Mouse (Mus musculus) embryonic facial prominence, embryonic 11.5 days (tissue): ENCODE data around the gene Erc2. TPM values are rescaled to one million over a fixed set of nuclear protein-coding genes. Genes with fewer than 3 reads are reported as not detected.

Experiments
- ATAC-seq: fragments of 200-750 bp; cut with Nextera tagmentation; replicated peaks from 2 replicates; pipeline ENCODE4 v1.8.0; 2017; ENCODE audit warnings: low read depth; ENCODE audit not compliant: insufficient number of reproducible peaks, low FRiP score, low TSS enrichment
- DNase-seq: peaks from one replicate; pipeline ENCODE4 v3.0.0-alpha.2; 2015; ENCODE audit warnings: low spot score
- H3K27ac ChIP-seq: fragments of 300-500 bp; sonication (generic); replicated peaks from 2 replicates; pipeline ENCODE4 v1.5.1; 2014; ENCODE audit warnings: mild to moderate bottlenecking, low read depth, low read length, control low read depth
- H3K27me3 ChIP-seq: fragments of 300-500 bp; sonication (generic); 2 replicates; pipeline ENCODE4 v1.6.1; 2014; ENCODE audit warnings: mild to moderate bottlenecking, low read length, moderate library complexity, mixed read lengths; ENCODE audit not compliant: control insufficient read depth, insufficient read depth
- H3K36me3 ChIP-seq: fragments of 300-500 bp; sonication (generic); replicated peaks from 2 replicates; pipeline ENCODE4 v1.6.1; 2014; ENCODE audit warnings: low read depth, mild to moderate bottlenecking, low read length, moderate library complexity, mixed read lengths; ENCODE audit not compliant: control insufficient read depth, insufficient read depth
- H3K4me1 ChIP-seq: fragments of 300-500 bp; sonication (generic); 2 replicates; pipeline ENCODE4 v1.6.1; 2014; ENCODE audit warnings: low read length, mixed read lengths; ENCODE audit not compliant: control insufficient read depth, insufficient read depth
- H3K4me2 ChIP-seq: fragments of 300-500 bp; sonication (generic); 2 replicates; pipeline ENCODE4 v1.6.1; 2014; ENCODE audit warnings: low read depth, mild to moderate bottlenecking, control low read depth, low read length, moderate library complexity
- H3K4me3 ChIP-seq: fragments of 300-500 bp; sonication (generic); 2 replicates; pipeline ENCODE4 v1.5.1; 2014; ENCODE audit warnings: low read depth, low read length, control low read depth
- H3K9ac ChIP-seq: fragments of 300-500 bp; sonication (generic); replicated peaks from 2 replicates; pipeline ENCODE4 v1.6.1; 2014; ENCODE audit warnings: mild to moderate bottlenecking, control low read depth, low read length
- H3K9me3 ChIP-seq: fragments of 300-500 bp; sonication (generic); replicated peaks from 2 replicates; pipeline ENCODE4 v1.6.1; 2016; ENCODE audit warnings: mild to moderate bottlenecking, low read length, inconsistent platforms, mixed read lengths; ENCODE audit not compliant: control insufficient read depth
- WGBS: fragments of 180-500 bp; shearing (Covaris S2); extraction: QIAGEN DNeasy Blood & Tissue Kit; methylation state at CpG from one replicate; pipeline ENCODE4 v1.1.7; 2014; 5-methylcytosine and 5-hydroxymethylcytosine counted together
- polyA plus RNA-seq: library from polyadenylated mRNA; unstranded; fragments of >200 nt; fragmentation: Nextera tagmentation; extraction: Ambion mirVana; gene quantifications from 2 replicates; pipeline ENCODE4 v1.2.1, GENCODE M21; 2014

Erc2 gene
- polyA plus RNA-seq, 1 experiment from 2014 or later = 5.2 TPM

DNA sequence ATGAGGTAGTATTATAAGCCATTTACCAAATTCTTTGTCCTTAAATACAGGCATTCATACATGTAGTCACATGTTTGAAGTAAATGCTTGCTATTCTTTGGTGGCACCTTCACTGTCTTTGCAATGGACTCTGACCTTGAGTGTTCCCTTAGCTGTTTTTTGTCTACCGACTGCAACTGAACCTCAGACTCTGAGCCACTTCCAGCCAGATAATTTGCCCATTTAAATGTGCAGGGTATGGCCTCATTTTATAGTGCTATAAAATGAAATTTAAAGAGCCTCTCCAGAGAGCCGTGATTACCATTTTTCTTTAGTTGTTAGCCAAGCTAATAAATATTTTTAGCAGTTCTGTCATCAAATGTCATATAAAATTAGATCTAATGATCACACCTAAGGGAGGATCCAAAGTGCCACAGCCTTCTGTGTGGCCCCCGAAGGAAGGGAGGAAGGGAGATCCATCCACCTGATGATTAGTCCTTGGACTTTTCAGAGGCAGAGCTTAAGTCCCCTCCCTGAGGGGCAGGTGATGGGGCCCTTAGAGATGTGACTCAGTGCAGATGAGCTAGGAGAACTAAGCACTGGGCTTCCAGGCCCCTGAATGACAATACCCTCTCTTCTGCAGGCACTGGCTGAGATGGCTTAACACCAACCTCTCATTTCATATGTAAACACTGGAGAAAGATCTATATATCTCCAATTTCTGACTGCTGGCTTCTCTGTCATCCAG is 439.6 kb downstream of the Erc2 start:
- H3K4me1 ChIP-seq = no peaks in the 10 kb centered on the region; the same call in 1 of the 2 replicates
- DNase-seq = no peak
- no peaks in the 10 kb centered on the region for H3K27me3 ChIP-seq
- 79% methylated on average over 3 of the region's 3 CpGs for WGBS
- no peak for ATAC-seq
- no peak overlapping the region for H3K9ac ChIP-seq
- H3K27ac ChIP-seq = no peak overlapping the region
- no peaks in the 10 kb centered on the region for H3K36me3 ChIP-seq
- H3K4me2 ChIP-seq = no peak overlapping the region
- H3K4me3 ChIP-seq = no peak overlapping the region
- H3K9me3 ChIP-seq = no peaks in the 10 kb centered on the region

DNA sequence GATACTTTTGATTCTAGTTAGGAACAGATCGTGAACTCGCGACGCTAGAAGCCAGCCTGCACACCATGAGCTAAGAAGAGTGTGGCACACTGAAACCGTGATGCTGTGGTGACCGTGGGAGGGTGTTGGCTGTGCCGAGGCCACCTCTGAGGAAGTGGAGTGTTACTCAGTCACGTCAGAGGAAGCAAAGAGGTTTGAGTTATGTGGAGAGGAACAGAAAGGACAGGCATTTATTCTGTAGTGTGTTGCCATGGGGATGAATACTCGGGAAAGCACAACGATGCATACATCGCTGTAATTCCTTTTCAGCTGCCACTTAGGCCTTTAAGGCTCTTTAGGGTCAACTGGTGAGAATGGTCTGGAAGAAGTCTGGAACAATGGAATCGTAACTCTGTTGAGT is 445.8 kb downstream of the Erc2 start:
- H3K4me1 ChIP-seq = no peaks in the 10 kb centered on the region
- no peak overlapping the region for H3K4me2 ChIP-seq
- 81% methylated on average over 12 of the region's 12 CpGs for WGBS
- DNase-seq (peak; percentile 29), ATAC-seq (no peak)
- no peaks in the 10 kb centered on the region for H3K27me3 ChIP-seq
- no peaks in the 10 kb centered on the region for H3K36me3 ChIP-seq
- no peak overlapping the region for H3K4me3 ChIP-seq
- H3K9ac ChIP-seq = no peak overlapping the region
- no peaks in the 10 kb centered on the region for H3K9me3 ChIP-seq
- H3K27ac ChIP-seq = no peak overlapping the region

DNA sequence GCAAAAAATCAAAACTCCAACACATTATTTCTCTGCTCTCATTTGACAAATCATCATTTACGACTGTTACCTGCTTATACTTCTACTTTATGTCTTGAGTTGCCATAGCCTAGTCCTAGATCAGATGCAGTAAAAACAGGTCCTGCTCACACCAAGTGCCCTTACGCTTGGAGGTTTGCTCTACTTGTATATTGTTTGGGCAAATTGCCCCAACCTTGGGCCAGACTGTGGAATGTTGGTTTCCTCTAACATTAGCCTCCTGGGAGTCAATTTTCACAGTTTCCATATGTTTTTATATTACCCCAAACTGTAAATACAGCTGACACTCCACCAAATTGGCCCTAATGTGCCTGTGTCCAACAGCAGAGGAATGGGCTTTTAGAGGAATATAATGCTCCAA is 447.6 kb downstream of the Erc2 start:
- Histone ChIP-seq H3K9me3 (no peaks in the 10 kb centered on the region), H3K4me3 (no peak overlapping the region), H3K27ac (no peak overlapping the region), H3K4me2 (no peak overlapping the region), H3K4me1 (no peaks in the 10 kb centered on the region), H3K27me3 (no peaks in the 10 kb centered on the region), H3K36me3 (no peaks in the 10 kb centered on the region), H3K9ac (no peak overlapping the region)
- no peak for DNase-seq
- no peak for ATAC-seq
- 81% methylated on average over 2 of the region's 2 CpGs for WGBS

- no peak overlapping the region for H3K4me3 ChIP-seq
- no peaks in the 10 kb centered on the region for H3K4me1 ChIP-seq
- ATAC-seq (no peak), DNase-seq (no peak)
- no peak overlapping the region for H3K4me2 ChIP-seq
- 71% methylated on average over 3 of the region's 3 CpGs for WGBS
- H3K36me3 ChIP-seq = no peaks in the 10 kb centered on the region
- no peak overlapping the region for H3K9ac ChIP-seq
- no peaks in the 10 kb centered on the region for H3K27me3 ChIP-seq
- no peak overlapping the region for H3K27ac ChIP-seq
- no peaks in the 10 kb centered on the region for H3K9me3 ChIP-seq
Observed at GRCm38 (mm10) chr14:28072561-28072960, 450.3 kb downstream of the Erc2 start.

GRCm38 (mm10) chr14:28089636-28090443 is 467.6 kb downstream of the Erc2 start:
- Histone ChIP-seq H3K9ac (no peak overlapping the region), H3K27ac (no peak overlapping the region), H3K36me3 (no peaks in the 10 kb centered on the region), H3K4me2 (no peak overlapping the region), H3K4me3 (no peak overlapping the region), H3K4me1 (no peaks in the 10 kb centered on the region), H3K9me3 (no peaks in the 10 kb centered on the region), H3K27me3 (no peaks in the 10 kb centered on the region)
- 57% methylated on average over 8 of the region's 8 CpGs for WGBS
- ATAC-seq (no peak), DNase-seq (peak; percentile 75)

GRCm38 (mm10) chr14:28091367-28091766 is 469.1 kb downstream of the Erc2 start:
- no peak overlapping the region for H3K9ac ChIP-seq
- H3K27me3 ChIP-seq = no peaks in the 10 kb centered on the region
- ATAC-seq (no peak), DNase-seq (no peak)
- no peaks in the 10 kb centered on the region for H3K9me3 ChIP-seq
- no peak overlapping the region for H3K4me2 ChIP-seq
- H3K36me3 ChIP-seq = no peaks in the 10 kb centered on the region
- H3K4me3 ChIP-seq = no peak overlapping the region
- H3K4me1 ChIP-seq = no peaks in the 10 kb centered on the region
- no peak overlapping the region for H3K27ac ChIP-seq
- WGBS = 92% methylated on average over 1 of the region's 1 CpGs

DNA sequence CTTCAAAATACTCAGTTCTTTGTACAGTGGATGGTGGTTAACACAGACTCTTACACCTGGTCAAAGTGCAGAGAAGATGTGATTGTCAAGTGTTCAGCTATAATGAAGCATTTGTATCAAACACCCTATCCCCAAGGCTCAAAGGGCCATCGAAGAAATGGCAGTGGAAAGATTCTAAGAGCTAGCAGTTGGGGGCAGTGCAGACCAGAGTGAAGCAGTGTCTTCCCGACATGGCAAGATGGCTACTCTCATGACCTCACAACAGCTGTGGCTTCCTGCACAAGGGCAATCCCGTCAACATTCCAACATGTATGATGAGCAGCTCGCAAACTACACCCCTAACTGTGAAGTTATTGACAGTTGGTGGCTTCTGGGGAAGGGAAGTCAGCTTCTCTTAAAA is 471.0 kb downstream of the Erc2 start:
- Histone ChIP-seq H3K4me1 (no peaks in the 10 kb centered on the region), H3K9ac (no peak overlapping the region), H3K9me3 (no peaks in the 10 kb centered on the region), H3K4me3 (no peak overlapping the region), H3K4me2 (no peak overlapping the region), H3K27me3 (no peaks in the 10 kb centered on the region), H3K27ac (no peak overlapping the region), H3K36me3 (no peaks in the 10 kb centered on the region)
- no peak for ATAC-seq
- DNase-seq = peak; percentile 26
- 57% methylated on average over 4 of the region's 4 CpGs for WGBS

- no peaks in the 10 kb centered on the region for H3K36me3 ChIP-seq
- no peak overlapping the region for H3K9ac ChIP-seq
- no peaks in the 10 kb centered on the region for H3K9me3 ChIP-seq
- WGBS = 97% methylated on average over 1 of the region's 1 CpGs
- H3K4me3 ChIP-seq = no peak overlapping the region
- ATAC-seq (no peak), DNase-seq (no peak)
- H3K27me3 ChIP-seq = no peaks in the 10 kb centered on the region
- no peak overlapping the region for H3K27ac ChIP-seq
- H3K4me2 ChIP-seq = no peak overlapping the region
- no peaks in the 10 kb centered on the region for H3K4me1 ChIP-seq
Observed at GRCm38 (mm10) chr14:28093913-28094312, 471.7 kb downstream of the Erc2 start.
